Mouse (Mus musculus) embryonic facial prominence, embryonic 12.5 days (tissue): Measurements from ENCODE around the gene Foxd2. TPM values are rescaled to one million over a fixed set of nuclear protein-coding genes. Genes with fewer than 3 reads are reported as not detected.
A peak's percentile ranks its signal among the peaks of the same experiment; 100 is the strongest.

Experiments
- ATAC-seq: fragments of 200-750 bp; cut with Nextera tagmentation; 2 replicates; pipeline ENCODE4 v1.8.0; 2017; ENCODE audit not compliant: insufficient number of reproducible peaks, insufficient read depth, low FRiP score, low TSS enrichment
- H3K27ac ChIP-seq: fragments of 300-500 bp; sonication (generic); 2 replicates; pipeline ENCODE4 v1.5.1; 2016; ENCODE audit warnings: mild to moderate bottlenecking
- H3K27me3 ChIP-seq: fragments of 300-500 bp; sonication (generic); 2 replicates; pipeline ENCODE4 v1.6.1; 2016; ENCODE audit warnings: mild to moderate bottlenecking, moderate library complexity
- H3K36me3 ChIP-seq: fragments of 300-500 bp; sonication (generic); 2 replicates; pipeline ENCODE4 v1.6.1; 2016; ENCODE audit warnings: mild to moderate bottlenecking
- H3K4me1 ChIP-seq: fragments of 300-500 bp; sonication (generic); 2 replicates; pipeline ENCODE4 v1.6.1; 2016
- H3K4me2 ChIP-seq: fragments of 300-500 bp; sonication (generic); replicated peaks from 2 replicates; pipeline ENCODE4 v1.6.1; 2016; ENCODE audit warnings: mild to moderate bottlenecking, moderate library complexity
- H3K4me3 ChIP-seq: fragments of 300-500 bp; sonication (generic); 2 replicates; pipeline ENCODE4 v1.5.1; 2016; ENCODE audit warnings: mild to moderate bottlenecking
- H3K9ac ChIP-seq: fragments of 300-500 bp; sonication (generic); 2 replicates; pipeline ENCODE4 v1.6.1; 2016; ENCODE audit warnings: mild to moderate bottlenecking, moderate library complexity
- H3K9me3 ChIP-seq: fragments of 300-500 bp; sonication (generic); 2 replicates; pipeline ENCODE4 v1.6.1; 2016; ENCODE audit warnings: mild to moderate bottlenecking, moderate library complexity
- WGBS: fragments of 180-500 bp; shearing (Covaris S2); methylation state at CpG from one replicate; pipeline ENCODE4 v1.1.7; 2016; 5-methylcytosine and 5-hydroxymethylcytosine counted together
- polyA plus RNA-seq: library from polyadenylated mRNA; unstranded; fragments of >200 nt; fragmentation: Nextera tagmentation; extraction: Ambion mirVana; gene quantifications from 2 replicates; pipeline ENCODE4 v1.2.1, GENCODE M21; 2016

The Foxd2 gene
- polyA plus RNA-seq, 1 experiment from 2014 or later = 7.7 TPM

- no peak overlapping the region for H3K4me3 ChIP-seq
- no peak overlapping the region for H3K27ac ChIP-seq
- ATAC-seq = no peak
- 25% methylated on average over 4 of the region's 4 CpGs for WGBS
- H3K4me1 ChIP-seq = peaks cover 7% of the 10 kb centered on the region; the same call in 1 of the 2 replicates
- H3K36me3 ChIP-seq = no peaks in the 10 kb centered on the region
- H3K27me3 ChIP-seq = peaks cover 23% of the 10 kb centered on the region
- no peak overlapping the region for H3K9ac ChIP-seq
- H3K9me3 ChIP-seq = no peaks in the 10 kb centered on the region
- no peak overlapping the region for H3K4me2 ChIP-seq
These were observed 28.9 kb upstream of the Foxd2 start for GRCm38 (mm10) chr4:114937459-114938047.

- WGBS = 86% methylated on average over 6 of the region's 6 CpGs
- Histone ChIP-seq H3K4me3 (no peak overlapping the region), H3K9ac (no peak overlapping the region), H3K27ac (no peak overlapping the region), H3K36me3 (no peaks in the 10 kb centered on the region), H3K4me2 (no peak overlapping the region), H3K9me3 (no peaks in the 10 kb centered on the region), H3K4me1 (0 out of 2 replicates have a peak, but pooled peaks cover 4% of the 10 kb centered on the region), H3K27me3 (peaks cover 39% of the 10 kb centered on the region)
- no peak for ATAC-seq
These were observed 25.5 kb upstream of the Foxd2 start for GRCm38 (mm10) chr4:114934188-114934587.

DNA sequence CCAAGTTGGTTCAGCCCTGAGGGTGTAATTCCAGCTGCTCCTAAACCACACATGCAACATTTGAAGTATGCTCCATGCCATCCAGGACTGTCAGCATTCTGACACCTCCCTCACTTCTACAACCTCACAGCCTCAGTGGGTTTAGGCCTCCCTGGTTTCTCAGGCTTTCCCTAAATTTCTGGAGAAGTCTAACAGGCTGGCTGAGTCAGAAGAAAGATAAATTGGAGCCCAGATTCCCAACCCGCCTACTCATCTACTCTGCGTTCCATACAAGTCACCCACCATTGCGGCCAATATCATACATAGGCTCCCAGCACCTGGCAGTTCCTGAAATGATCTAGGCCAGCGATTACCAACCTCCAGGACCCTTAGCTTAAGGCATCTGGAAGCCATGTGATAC lies 24.1 kb upstream of the Foxd2 start:
- no peak overlapping the region for H3K4me3 ChIP-seq
- H3K4me1 ChIP-seq = 0 out of 2 replicates have a peak, but pooled peaks cover 4% of the 10 kb centered on the region
- WGBS = 65% methylated on average over 4 of the region's 4 CpGs
- H3K27ac ChIP-seq = no peak overlapping the region
- no peak overlapping the region for H3K4me2 ChIP-seq
- no peaks in the 10 kb centered on the region for H3K36me3 ChIP-seq
- ATAC-seq = no peak
- H3K27me3 ChIP-seq = peaks cover 43% of the 10 kb centered on the region
- no peak overlapping the region for H3K9ac ChIP-seq
- H3K9me3 ChIP-seq = no peaks in the 10 kb centered on the region

- ATAC-seq = no peak
These were observed 20.5 kb upstream of the Foxd2 start for GRCm38 (mm10) chr4:114929155-114929554.

DNA sequence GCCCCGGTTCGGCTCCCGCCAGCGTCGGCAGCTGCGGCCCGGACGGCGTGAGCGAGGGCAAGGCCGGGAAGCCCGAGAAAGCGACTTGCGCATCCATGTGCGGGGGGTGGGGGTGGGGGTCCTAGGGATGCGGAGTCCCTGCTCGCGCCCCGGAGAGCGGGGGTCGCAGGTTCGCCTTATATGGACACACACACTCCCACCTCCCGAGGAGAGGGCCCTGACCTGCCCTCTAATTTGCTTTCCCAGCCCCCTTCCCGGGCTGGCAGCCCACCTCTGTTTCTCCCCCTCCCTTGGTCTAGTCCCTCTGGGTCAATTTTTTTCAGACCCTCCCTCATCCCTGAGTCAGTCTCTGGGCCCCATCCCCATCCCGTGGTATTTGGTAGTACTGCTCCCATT lies 17.2 kb upstream of the Foxd2 start, which contains the start of gene Foxe3:
TSS of gene Foxe3 (minus strand) at position 97 of the 396 bp plus-strand sequence.
- WGBS = 1% methylated on average over 24 of the region's 25 CpGs
- peak within 1 kb of the TSS; percentile 44 for H3K4me3 ChIP-seq
- peak within 1 kb of the TSS; percentile 76 for H3K4me2 ChIP-seq
- no peak within 1 kb of the TSS for H3K27ac ChIP-seq
- H3K36me3 ChIP-seq = no peaks in the 10 kb centered on the region
- H3K9me3 ChIP-seq = no peaks in the 10 kb centered on the region
- H3K27me3 ChIP-seq = peaks cover 84% of the 10 kb centered on the region
- H3K4me1 ChIP-seq = peaks cover 14% of the 10 kb centered on the region; the same call in 1 of the 2 replicates
- ATAC-seq = no peak
- peak within 1 kb of the TSS; percentile 40 for H3K9ac ChIP-seq

More at GRCm38 (mm10) chr4:114929155-114929554, 20.5 kb upstream of the Foxd2 start:
- Histone ChIP-seq H3K27me3 (peaks cover 74% of the 10 kb centered on the region), H3K9me3 (no peaks in the 10 kb centered on the region), H3K36me3 (no peaks in the 10 kb centered on the region), H3K4me3 (no peak overlapping the region), H3K9ac (no peak overlapping the region), H3K4me1 (peaks cover 18% of the 10 kb centered on the region; the same call in 1 of the 2 replicates), H3K4me2 (no peak overlapping the region), H3K27ac (no peak overlapping the region)
- WGBS = 18% methylated on average over 15 of the region's 15 CpGs

DNA sequence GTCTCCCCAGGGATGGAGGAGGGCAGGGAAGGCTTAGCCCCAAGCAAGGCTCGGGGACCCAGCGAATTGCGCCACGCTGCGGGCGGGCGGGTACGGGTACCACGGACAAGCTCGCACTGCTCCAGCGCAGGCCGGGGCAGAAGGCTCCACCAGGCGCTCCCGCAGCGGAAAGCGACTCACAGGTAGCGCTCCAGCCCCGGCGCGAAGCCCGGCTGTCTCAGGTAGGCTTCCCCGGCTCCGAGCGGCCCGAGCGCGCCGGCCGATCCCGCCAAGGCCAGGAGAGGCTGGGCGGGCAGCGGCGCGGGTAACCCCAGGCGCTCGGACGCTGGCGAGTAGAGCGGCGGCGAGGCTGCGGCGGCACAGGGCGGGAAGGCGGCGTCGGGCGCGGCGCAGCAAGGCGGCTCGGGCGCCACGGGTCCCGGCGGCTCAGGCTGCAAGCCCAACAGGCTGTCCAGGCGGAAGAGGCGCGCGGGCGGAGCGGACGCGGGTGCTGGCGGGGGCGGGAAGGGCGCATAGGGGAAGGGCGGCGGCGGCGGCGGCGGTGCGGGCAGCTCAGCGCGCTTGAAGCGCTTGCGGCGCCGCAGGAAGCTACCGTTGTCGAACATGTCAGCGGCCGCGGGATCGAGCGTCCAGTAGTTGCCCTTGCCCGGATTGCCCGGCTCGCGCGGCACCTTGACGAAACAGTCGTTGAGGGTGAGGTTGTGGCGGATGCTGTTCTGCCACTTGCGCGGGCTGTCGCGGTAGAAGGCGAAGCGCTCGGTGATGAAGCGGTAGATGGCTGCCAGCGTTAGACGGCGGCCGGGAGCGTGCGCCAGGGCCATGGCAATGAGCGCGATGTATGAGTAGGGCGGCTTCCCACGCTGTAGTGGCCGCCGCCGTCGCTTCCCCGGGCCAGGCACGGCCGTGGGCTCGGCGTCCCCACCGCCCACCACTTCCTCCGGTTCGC lies 16.6 kb upstream of the Foxd2 start:
- peaks cover 14% of the 10 kb centered on the region; the same call in 1 of the 2 replicates for H3K4me1 ChIP-seq
- ATAC-seq = peak; percentile 24
- no peaks in the 10 kb centered on the region for H3K9me3 ChIP-seq
- peak overlapping the region; percentile 76 for H3K4me2 ChIP-seq
- no peaks in the 10 kb centered on the region for H3K36me3 ChIP-seq
- WGBS = under 1% methylated on average over 124 of the region's 125 CpGs
- H3K9ac ChIP-seq = peak overlapping the region; percentile 40
- H3K27me3 ChIP-seq = peaks cover 78% of the 10 kb centered on the region
- H3K27ac ChIP-seq = no peak overlapping the region
- peak overlapping the region; percentile 44 for H3K4me3 ChIP-seq

- H3K9me3 ChIP-seq = no peaks in the 10 kb centered on the region
- H3K36me3 ChIP-seq = no peaks in the 10 kb centered on the region
- WGBS = 53% methylated on average over 2 of the region's 2 CpGs
- H3K4me1 ChIP-seq = peaks cover 12% of the 10 kb centered on the region; the same call in 1 of the 2 replicates
- ATAC-seq = no peak
- H3K9ac ChIP-seq = no peak overlapping the region
- H3K4me3 ChIP-seq = no peak overlapping the region
- H3K27me3 ChIP-seq = peaks cover 57% of the 10 kb centered on the region
- no peak overlapping the region for H3K27ac ChIP-seq
- no peak overlapping the region for H3K4me2 ChIP-seq
These were observed 8.4 kb upstream of the Foxd2 start for GRCm38 (mm10) chr4:114917091-114917490.

DNA sequence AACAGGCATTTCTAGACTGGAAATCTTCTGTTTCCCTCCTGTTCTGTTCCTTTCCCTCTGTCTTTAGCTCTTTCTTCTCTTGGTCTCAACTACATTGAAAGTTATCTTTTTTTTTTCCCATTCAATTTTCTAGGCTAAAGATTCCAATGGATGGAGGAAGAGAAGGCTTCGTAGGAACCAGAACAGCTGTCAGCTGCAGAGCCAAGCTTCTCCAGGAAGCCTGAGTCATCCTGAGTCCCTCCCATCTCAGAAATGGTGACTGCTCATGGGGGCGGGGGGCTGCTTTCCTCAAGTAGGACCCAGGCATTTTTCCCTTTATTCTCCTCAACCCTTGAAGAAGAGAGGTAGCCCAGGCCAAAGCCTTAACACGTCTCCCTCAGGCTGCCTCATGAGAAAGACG lies 7.4 kb upstream of the Foxd2 start:
- ATAC-seq = no peak
- Histone ChIP-seq H3K36me3 (no peaks in the 10 kb centered on the region), H3K27me3 (peaks cover 65% of the 10 kb centered on the region), H3K4me2 (no peak overlapping the region), H3K4me3 (no peak overlapping the region), H3K9me3 (no peaks in the 10 kb centered on the region), H3K9ac (no peak overlapping the region), H3K27ac (no peak overlapping the region), H3K4me1 (peaks cover 14% of the 10 kb centered on the region; the same call in 1 of the 2 replicates)
- 48% methylated on average over 4 of the region's 4 CpGs for WGBS

DNA sequence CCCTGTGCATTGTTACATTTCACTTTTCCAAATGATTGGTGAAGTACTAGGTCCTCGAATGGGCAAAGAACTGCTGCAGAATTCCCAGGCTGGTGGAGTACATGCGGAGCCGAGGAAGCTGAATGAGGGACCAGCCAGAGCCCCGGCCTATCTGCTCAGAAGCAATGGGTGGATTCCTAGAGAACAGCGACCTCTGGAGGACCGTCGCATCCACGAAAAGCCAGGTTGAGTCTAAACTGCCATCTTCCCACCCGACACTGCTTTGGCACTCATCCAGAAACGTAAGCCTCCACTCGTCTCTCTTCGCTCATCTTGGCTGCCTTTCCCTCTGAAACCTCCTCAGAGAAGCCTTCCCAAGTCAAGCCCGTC lies 4.9 kb upstream of the Foxd2 start:
- Histone ChIP-seq H3K4me1 (peaks cover 14% of the 10 kb centered on the region; the same call in 1 of the 2 replicates), H3K4me3 (no peak overlapping the region), H3K9me3 (no peaks in the 10 kb centered on the region), H3K27me3 (peaks cover 81% of the 10 kb centered on the region), H3K36me3 (no peaks in the 10 kb centered on the region), H3K9ac (no peak overlapping the region), H3K27ac (no peak overlapping the region), H3K4me2 (0 out of 2 replicates have a peak overlapping the region, but pooled peaks have one; percentile 36)
- ATAC-seq = 0 out of 2 replicates have a peak, but pooled peaks have one; percentile 17
- 4% methylated on average over 13 of the region's 13 CpGs for WGBS

DNA sequence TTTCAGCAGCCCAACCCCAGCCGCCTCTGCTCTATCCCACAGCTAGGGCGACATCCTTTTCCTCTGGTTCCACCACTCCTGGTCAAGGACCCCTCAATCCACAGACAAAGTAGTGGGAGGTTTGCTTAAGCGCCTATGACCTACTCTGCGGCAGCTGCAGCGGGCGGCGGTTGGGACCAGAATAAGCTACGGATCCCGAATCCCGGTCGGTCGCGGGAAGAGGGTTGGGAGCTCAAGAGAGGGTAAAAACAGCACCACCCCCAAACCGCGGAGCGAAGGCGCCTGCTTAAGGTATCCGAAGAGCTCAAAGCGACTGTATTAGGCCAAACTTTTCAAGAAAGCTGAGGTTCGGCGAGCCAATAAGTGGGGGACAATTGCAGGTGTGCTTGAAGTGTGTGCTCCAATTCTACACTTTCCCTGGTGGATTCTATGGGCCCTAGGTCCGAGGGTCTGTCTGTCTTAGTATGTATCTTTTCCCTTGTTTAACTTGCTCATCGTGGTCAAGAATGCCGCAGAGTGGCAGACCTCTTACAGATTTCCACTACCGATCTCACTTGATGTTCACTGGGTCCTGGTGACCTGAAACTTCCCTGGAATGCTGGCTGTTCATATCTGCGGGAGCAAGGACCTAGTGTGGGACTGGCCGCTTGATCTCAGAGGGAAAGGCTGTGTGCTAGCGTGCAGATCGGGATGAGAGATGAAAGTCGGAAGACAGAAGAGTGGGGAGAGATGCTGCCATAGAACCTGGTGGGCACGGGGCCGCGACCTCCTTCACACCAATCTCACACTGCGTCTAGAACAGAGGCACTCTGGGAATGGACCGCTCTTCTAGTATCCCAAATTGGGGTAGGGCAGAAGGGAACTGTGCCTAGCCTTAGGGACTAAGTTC lies 4.3 kb upstream of the Foxd2 start:
- Histone ChIP-seq H3K9ac (peak overlapping the region; percentile 17), H3K4me1 (peaks cover 16% of the 10 kb centered on the region; the same call in 1 of the 2 replicates), H3K4me3 (peak overlapping the region; percentile 16; the same call in 1 of the 2 replicates), H3K27ac (no peak overlapping the region), H3K27me3 (peaks cover 87% of the 10 kb centered on the region), H3K36me3 (no peaks in the 10 kb centered on the region), H3K4me2 (peak overlapping the region; percentile 36), H3K9me3 (no peaks in the 10 kb centered on the region)
- 9% methylated on average over 35 of the region's 35 CpGs for WGBS
- 0 out of 2 replicates have a peak, but pooled peaks have one; percentile 8 for ATAC-seq
